Mouse (Mus musculus) T-helper 17 cell (primary cell): ENCODE data around the gene Id1.

Source experiments
- in situ Hi-C, 2 experiments: fragments of 300-600 bp; cut with MboI, MseI; formaldehyde crosslinking; loops; 1 replicate in 1 of 2; 2 replicates in 1 of 2; pipeline ENCODE4 v1.15.1; 2025; ENCODE audit warnings: high pct_unique_total_duplicates in 2 of 2

Id1 gene

GRCm38 (mm10) chr2:152736090-152736601 lies at the start of gene Id1:
Id1 (plus strand) TSS chr2:152736251.
- in situ Hi-C loops: no loop called here

GRCm38 (mm10) chr2:152686399-152686798 lies 49.7 kb upstream of the Id1 start:
- in situ Hi-C loops: loop anchor here in 1 of 2 experiments (5.0 kb wide), 1 partner anchor 146 kb away; the partner anchor contains the start of gene Bcl2l1

GRCm38 (mm10) chr2:152686806-152687267 lies 49.2 kb upstream of the Id1 start, which contains the start of gene Mcts2:
Mcts2 (plus strand) TSS chr2:152687035.
- in situ Hi-C loops: loop anchor here in 1 of 2 experiments (5.0 kb wide), 1 partner anchor 145 kb away; the partner anchor contains the start of gene Bcl2l1

GRCm38 (mm10) chr2:152691564-152692217 lies 44.4 kb upstream of the Id1 start:
- in situ Hi-C loops: loop anchor here in 1 of 2 experiments (5.0 kb wide), 1 partner anchor 141 kb away; the partner anchor contains the start of gene Bcl2l1

- in situ Hi-C loops: loop anchor here in 1 of 2 experiments (5.0 kb wide), 1 partner anchor 139 kb away; the partner anchor contains the start of gene Bcl2l1
These were observed 42.8 kb upstream of the Id1 start for GRCm38 (mm10) chr2:152693233-152693632.

GRCm38 (mm10) chr2:152693735-152694134 lies 42.3 kb upstream of the Id1 start:
- in situ Hi-C loops: loop anchor here in 1 of 2 experiments (5.0 kb wide), 1 partner anchor 139 kb away; the partner anchor contains the start of gene Bcl2l1

- in situ Hi-C loops: loop anchor here in 1 of 2 experiments (5.0 kb wide), 1 partner anchor 138 kb away; the partner anchor contains the start of gene Bcl2l1
These were observed 41.3 kb upstream of the Id1 start for GRCm38 (mm10) chr2:152694708-152695107.

GRCm38 (mm10) chr2:152696016-152696415 lies 40.0 kb upstream of the Id1 start:
- in situ Hi-C loops: no loop called here

- in situ Hi-C loops: no loop called here
These were observed 39.4 kb upstream of the Id1 start for GRCm38 (mm10) chr2:152696476-152697164.

GRCm38 (mm10) chr2:152700138-152700537 lies 35.9 kb upstream of the Id1 start:
- in situ Hi-C loops: loop anchor here in 1 of 2 experiments (5.0 kb wide), 1 partner anchor 57 kb away; no protein-coding TSS in a partner anchor

GRCm38 (mm10) chr2:152700725-152701124 lies 35.3 kb upstream of the Id1 start:
- in situ Hi-C loops: loop anchor here in 1 of 2 experiments (5.0 kb wide), 1 partner anchor 57 kb away; no protein-coding TSS in a partner anchor

GRCm38 (mm10) chr2:152703596-152704255 lies 32.3 kb upstream of the Id1 start:
- in situ Hi-C loops: loop anchor here in 1 of 2 experiments (5.0 kb wide), 1 partner anchor 54 kb away; no protein-coding TSS in a partner anchor

GRCm38 (mm10) chr2:152704256-152704605 lies 31.8 kb upstream of the Id1 start:
- in situ Hi-C loops: loop anchor here in 1 of 2 experiments (5.0 kb wide), 1 partner anchor 53 kb away; no protein-coding TSS in a partner anchor

GRCm38 (mm10) chr2:152704811-152705370 lies 31.2 kb upstream of the Id1 start:
- in situ Hi-C loops: loop anchor here in 1 of 2 experiments (5.0 kb wide), 1 partner anchor 52 kb away; no protein-coding TSS in a partner anchor

- in situ Hi-C loops: no loop called here
These were observed 30.0 kb upstream of the Id1 start for GRCm38 (mm10) chr2:152705993-152706571.

GRCm38 (mm10) chr2:152707186-152707585 lies 28.9 kb upstream of the Id1 start:
- in situ Hi-C loops: no loop called here

- in situ Hi-C loops: no loop called here
These were observed 28.4 kb upstream of the Id1 start for GRCm38 (mm10) chr2:152707627-152708026.

- in situ Hi-C loops: no loop called here
These were observed 27.0 kb upstream of the Id1 start for GRCm38 (mm10) chr2:152709066-152709465.

GRCm38 (mm10) chr2:152716241-152716772 lies 19.7 kb upstream of the Id1 start:
- in situ Hi-C loops: no loop called here

- in situ Hi-C loops: no loop called here
These were observed 18.4 kb upstream of the Id1 start for GRCm38 (mm10) chr2:152717652-152718051.
